Mouse (Mus musculus): Measurements from ENCODE around the gene Efna4. TPM values are rescaled to one million over a fixed set of nuclear protein-coding genes. Genes with fewer than 3 reads are reported as not detected.
A peak's percentile ranks its signal among the peaks of the same experiment; 100 is the strongest.

The Efna4 gene
- 20.6 and 22.2 TPM in 2 replicates for polyA plus RNA-seq (2014; fragmentation: Nextera tagmentation; extraction: Ambion mirVana)

GRCm38 (mm10) chr3:89337721-89338578 lies at the start of gene Efna4:
Gene Efna4 (minus strand): TSS chr3:89338028.
- Histone ChIP-seq H3K4me1 (replicated peaks; ENCODE audit: control insufficient read depth, insufficient read depth, low read length) (peaks cover 35% of the 10 kb centered on the region), H3K9ac (ENCODE audit: low read length) (peak within 1 kb of the TSS; percentile 89), H3K27ac (ENCODE audit: low read depth) (peak within 1 kb of the TSS; percentile 82), H3K4me2 (ENCODE audit: low read length) (peak within 1 kb of the TSS; percentile 74), H3K27me3 (replicated peaks; ENCODE audit: control insufficient read depth, insufficient read depth, low read length) (no peaks in the 10 kb centered on the region), H3K9me3 (ENCODE audit: control insufficient read depth, low read length) (no peaks in the 10 kb centered on the region), H3K4me3 (ENCODE audit: low read depth, low read length) (peak within 1 kb of the TSS; percentile 73), H3K36me3 (ENCODE audit: control insufficient read depth, insufficient read depth, low read length) (peaks cover 31% of the 10 kb centered on the region)
- under 1% methylated on average over 44 of the region's 44 CpGs for WGBS
- peak; percentile 86 for ATAC-seq (replicated peaks; ENCODE audit: low FRiP score, low TSS enrichment, low read depth)
- DNase-seq (ENCODE audit: low spot score) = peak; percentile 84

DNA sequence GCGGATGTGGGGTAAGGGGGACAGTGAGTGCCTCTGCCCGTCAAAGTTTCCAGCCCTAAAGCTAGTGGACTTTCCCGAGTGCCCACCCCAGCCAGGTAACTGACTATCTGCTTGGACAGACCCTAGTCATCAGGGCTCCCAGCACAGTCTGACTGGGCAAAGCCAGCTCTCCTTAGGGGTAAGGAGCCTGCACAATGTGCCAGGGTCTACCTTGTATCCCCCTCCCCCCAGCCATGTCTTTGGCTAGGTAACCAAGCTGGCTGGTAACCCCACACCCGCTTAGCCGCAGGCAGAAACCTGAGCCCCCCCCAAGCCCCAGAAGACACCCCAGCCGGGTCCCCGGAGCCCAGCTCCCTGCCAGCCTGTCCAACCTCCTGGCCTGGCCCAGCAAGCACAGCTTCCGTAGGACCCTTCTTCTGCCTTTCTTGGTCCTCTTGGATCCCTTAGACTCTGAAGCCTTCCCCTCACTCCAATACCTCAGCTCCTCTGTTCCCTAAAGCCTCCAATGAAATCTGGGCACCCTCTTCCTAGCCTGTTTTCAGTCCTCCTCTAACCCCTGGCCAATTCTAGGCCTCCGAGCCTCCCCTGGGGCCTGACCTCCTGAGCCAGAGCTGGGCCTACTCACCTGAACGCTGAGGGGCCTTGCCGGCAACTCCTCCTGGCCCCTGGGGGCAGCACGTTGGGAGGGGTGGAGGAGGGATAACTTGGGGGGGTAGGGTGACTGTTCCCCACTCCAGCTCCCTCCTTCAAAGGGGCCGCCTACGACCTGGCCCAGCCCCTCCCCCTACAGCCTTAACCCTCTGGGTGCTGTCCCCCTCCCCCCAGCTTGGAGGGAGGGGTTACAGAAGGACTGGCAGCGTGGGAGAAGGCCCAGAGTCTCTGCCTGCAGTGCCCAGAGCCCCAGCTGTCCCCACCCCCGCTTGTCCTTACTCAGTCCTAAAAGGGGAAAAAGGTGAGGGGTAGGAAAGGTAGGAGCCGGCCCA lies 48.9 kb upstream of the Efna4 start:
- 62% methylated on average over 17 of the region's 17 CpGs for WGBS
- ATAC-seq (replicated peaks; ENCODE audit: low FRiP score, low TSS enrichment, low read depth) (no peak), DNase-seq (ENCODE audit: low spot score) (no peak)
- Histone ChIP-seq H3K4me1 (replicated peaks; ENCODE audit: control insufficient read depth, insufficient read depth, low read length) (peaks cover 38% of the 10 kb centered on the region), H3K9ac (ENCODE audit: low read length) (no peak overlapping the region), H3K4me2 (ENCODE audit: low read length) (peak overlapping the region; percentile 23; the same call in 1 of the 2 replicates), H3K27me3 (replicated peaks; ENCODE audit: control insufficient read depth, insufficient read depth, low read length) (no peaks in the 10 kb centered on the region), H3K36me3 (ENCODE audit: control insufficient read depth, insufficient read depth, low read length) (no peaks in the 10 kb centered on the region), H3K27ac (ENCODE audit: low read depth) (no peak overlapping the region), H3K9me3 (ENCODE audit: control insufficient read depth, low read length) (no peaks in the 10 kb centered on the region), H3K4me3 (ENCODE audit: low read depth, low read length) (no peak overlapping the region)

GRCm38 (mm10) chr3:89385451-89385850 lies 47.6 kb upstream of the Efna4 start:
- no peak for DNase-seq (ENCODE audit: low spot score)
- no peaks in the 10 kb centered on the region for H3K9me3 ChIP-seq (ENCODE audit: control insufficient read depth, low read length)
- ATAC-seq (replicated peaks; ENCODE audit: low FRiP score, low TSS enrichment, low read depth) = no peak
- peaks cover 2% of the 10 kb centered on the region; the same call in 1 of the 2 replicates for H3K36me3 ChIP-seq (ENCODE audit: control insufficient read depth, insufficient read depth, low read length)
- no peak overlapping the region for H3K27ac ChIP-seq (ENCODE audit: low read depth)
- H3K9ac ChIP-seq (ENCODE audit: low read length) = no peak overlapping the region
- H3K4me3 ChIP-seq (ENCODE audit: low read depth, low read length) = no peak overlapping the region
- peaks cover 30% of the 10 kb centered on the region for H3K4me1 ChIP-seq (replicated peaks; ENCODE audit: control insufficient read depth, insufficient read depth, low read length)
- peak overlapping the region; percentile 3; the same call in 1 of the 2 replicates for H3K4me2 ChIP-seq (ENCODE audit: low read length)
- H3K27me3 ChIP-seq (replicated peaks; ENCODE audit: control insufficient read depth, insufficient read depth, low read length) = no peaks in the 10 kb centered on the region
- WGBS = 42% methylated on average over 11 of the region's 11 CpGs

DNA sequence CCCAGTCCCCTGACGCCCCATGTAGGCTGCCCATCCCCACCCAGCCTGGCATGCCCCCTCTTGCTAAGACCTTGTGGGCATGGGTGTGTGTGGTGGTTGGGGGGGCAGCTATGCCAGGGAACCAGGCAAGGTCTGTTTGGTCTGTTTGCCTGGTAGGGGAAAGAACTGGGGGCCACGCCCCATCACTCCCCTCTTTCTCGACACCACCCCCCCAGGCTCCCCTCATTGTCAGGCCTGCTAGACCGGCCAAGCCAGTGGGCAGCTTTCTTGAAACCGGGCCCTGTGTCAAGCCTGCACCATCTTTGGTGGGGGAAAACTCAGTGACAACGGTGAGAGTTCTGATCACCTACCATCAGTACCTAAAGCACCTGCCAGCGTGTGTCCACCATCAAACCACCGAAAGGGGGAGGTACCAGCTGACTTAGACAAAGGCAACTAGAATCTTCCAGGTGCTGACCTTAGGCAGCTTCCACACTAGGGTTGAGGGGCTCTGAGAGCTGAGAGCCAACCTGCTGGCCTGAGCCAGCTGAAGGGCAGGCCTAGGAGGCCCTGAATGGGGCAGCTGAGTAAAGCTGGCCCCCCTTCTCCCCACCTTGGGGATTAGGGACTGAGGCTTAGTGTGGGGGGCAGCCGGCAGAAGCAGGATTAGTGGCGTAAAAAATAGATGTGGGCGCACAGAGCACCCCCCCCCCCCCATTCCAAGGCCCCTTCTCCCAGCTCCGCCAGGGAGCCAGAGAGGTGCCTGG lies 46.7 kb upstream of the Efna4 start:
- H3K9ac ChIP-seq (ENCODE audit: low read length) = no peak overlapping the region
- no peak overlapping the region for H3K27ac ChIP-seq (ENCODE audit: low read depth)
- no peak overlapping the region; the same call in 1 of the 2 replicates for H3K4me2 ChIP-seq (ENCODE audit: low read length)
- no peak overlapping the region for H3K4me3 ChIP-seq (ENCODE audit: low read depth, low read length)
- H3K9me3 ChIP-seq (ENCODE audit: control insufficient read depth, low read length) = no peaks in the 10 kb centered on the region
- DNase-seq (ENCODE audit: low spot score) = no peak
- 72% methylated on average over 12 of the region's 12 CpGs for WGBS
- no peaks in the 10 kb centered on the region for H3K27me3 ChIP-seq (replicated peaks; ENCODE audit: control insufficient read depth, insufficient read depth, low read length)
- no peak for ATAC-seq (replicated peaks; ENCODE audit: low FRiP score, low TSS enrichment, low read depth)
- H3K4me1 ChIP-seq (replicated peaks; ENCODE audit: control insufficient read depth, insufficient read depth, low read length) = peaks cover 23% of the 10 kb centered on the region
- H3K36me3 ChIP-seq (ENCODE audit: control insufficient read depth, insufficient read depth, low read length) = peaks cover 7% of the 10 kb centered on the region

DNA sequence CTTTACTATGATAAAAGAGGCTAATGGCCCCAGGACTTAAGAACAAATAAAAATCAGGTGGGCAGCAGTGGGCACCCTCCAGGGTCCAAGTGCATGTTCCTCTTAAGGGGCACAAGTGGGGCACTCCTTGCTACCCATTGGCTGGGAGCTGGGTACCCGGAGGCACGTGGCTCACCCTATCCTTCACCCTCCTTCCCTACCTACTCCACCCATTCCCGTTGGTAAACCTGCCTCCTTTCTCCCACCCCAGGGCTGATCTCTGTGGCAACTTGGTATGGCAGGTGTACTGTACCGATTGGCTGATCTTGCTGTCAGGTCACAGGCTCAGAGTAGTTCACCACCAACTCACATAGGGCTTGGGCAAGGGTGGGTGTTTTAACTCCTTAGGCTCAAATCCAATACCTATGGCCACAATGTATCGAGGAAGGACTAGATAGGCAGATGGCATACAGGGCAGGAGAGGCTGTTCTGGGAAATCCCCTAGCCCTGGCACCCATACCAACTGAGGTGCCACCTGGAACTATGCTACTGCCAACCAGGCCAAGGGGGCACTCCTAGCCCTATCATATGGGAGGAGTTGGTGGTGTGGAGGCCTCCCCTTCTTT lies 45.9 kb upstream of the Efna4 start:
- DNase-seq (ENCODE audit: low spot score) (no peak), ATAC-seq (replicated peaks; ENCODE audit: low FRiP score, low TSS enrichment, low read depth) (no peak)
- H3K4me2 ChIP-seq (ENCODE audit: low read length) = no peak overlapping the region
- no peak overlapping the region for H3K9ac ChIP-seq (ENCODE audit: low read length)
- 87% methylated on average over 5 of the region's 5 CpGs for WGBS
- peaks cover 27% of the 10 kb centered on the region; the same call in 1 of the 2 replicates for H3K4me1 ChIP-seq (replicated peaks; ENCODE audit: control insufficient read depth, insufficient read depth, low read length)
- no peaks in the 10 kb centered on the region for H3K27me3 ChIP-seq (replicated peaks; ENCODE audit: control insufficient read depth, insufficient read depth, low read length)
- peaks cover 7% of the 10 kb centered on the region for H3K36me3 ChIP-seq (ENCODE audit: control insufficient read depth, insufficient read depth, low read length)
- no peak overlapping the region for H3K27ac ChIP-seq (ENCODE audit: low read depth)
- H3K9me3 ChIP-seq (ENCODE audit: control insufficient read depth, low read length) = no peaks in the 10 kb centered on the region
- no peak overlapping the region for H3K4me3 ChIP-seq (ENCODE audit: low read depth, low read length)

- ATAC-seq (replicated peaks; ENCODE audit: low FRiP score, low TSS enrichment, low read depth) (no peak), DNase-seq (ENCODE audit: low spot score) (no peak)
- 77% methylated on average over 5 of the region's 5 CpGs for WGBS
- Histone ChIP-seq H3K4me3 (ENCODE audit: low read depth, low read length) (no peak overlapping the region), H3K27me3 (replicated peaks; ENCODE audit: control insufficient read depth, insufficient read depth, low read length) (no peaks in the 10 kb centered on the region), H3K9ac (ENCODE audit: low read length) (no peak overlapping the region), H3K4me1 (replicated peaks; ENCODE audit: control insufficient read depth, insufficient read depth, low read length) (peaks cover 32% of the 10 kb centered on the region), H3K4me2 (ENCODE audit: low read length) (no peak overlapping the region), H3K9me3 (ENCODE audit: control insufficient read depth, low read length) (no peaks in the 10 kb centered on the region), H3K27ac (ENCODE audit: low read depth) (no peak overlapping the region), H3K36me3 (ENCODE audit: control insufficient read depth, insufficient read depth, low read length) (peaks cover 7% of the 10 kb centered on the region)
Observed at GRCm38 (mm10) chr3:89382950-89383349, 45.1 kb upstream of the Efna4 start.

DNA sequence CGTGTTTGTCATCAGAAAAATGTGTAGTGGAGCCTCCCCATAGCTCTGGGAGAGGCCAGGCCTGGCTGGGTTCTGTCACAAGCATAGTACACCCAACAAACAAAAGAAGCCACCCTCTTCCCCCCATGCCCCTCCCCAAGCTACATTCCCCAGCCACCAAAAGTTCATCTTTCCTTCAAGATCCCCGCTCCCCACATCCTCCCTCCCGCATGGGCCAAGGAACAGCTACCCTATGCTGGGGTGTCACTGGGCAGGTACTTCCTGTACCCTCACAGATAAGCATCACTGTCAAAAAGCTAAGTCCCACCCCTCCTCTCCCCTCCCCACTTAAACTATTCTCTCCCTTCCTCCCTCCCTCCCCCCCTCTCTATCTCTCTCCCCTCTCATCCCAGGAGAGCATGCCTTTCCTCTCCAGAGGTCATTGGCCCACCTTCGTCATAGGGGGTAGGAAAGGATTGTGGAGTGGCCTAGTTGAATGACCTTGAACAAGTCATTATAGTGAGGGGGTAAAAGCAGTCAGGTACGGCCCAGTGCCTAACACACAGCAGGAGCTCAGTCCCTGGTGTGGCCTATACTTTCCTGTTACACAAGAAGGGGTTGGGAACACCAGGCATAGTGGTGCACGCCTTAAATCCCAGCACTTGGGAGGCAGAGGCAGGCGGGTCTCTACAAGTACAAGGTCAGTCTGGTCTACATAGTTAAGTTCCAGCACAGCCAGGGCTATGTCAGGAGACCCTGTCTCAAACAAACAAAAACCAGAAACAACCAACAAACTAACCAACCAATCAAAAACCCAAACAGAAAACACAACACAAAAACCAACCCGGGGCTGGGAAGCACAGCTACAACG lies 44.4 kb upstream of the Efna4 start:
- WGBS = 84% methylated on average over 9 of the region's 9 CpGs

More for the DNA sequence above, 44.4 kb upstream of the Efna4 start:
- no peaks in the 10 kb centered on the region for H3K9me3 ChIP-seq (ENCODE audit: control insufficient read depth, low read length)
- H3K4me2 ChIP-seq (ENCODE audit: low read length) = no peak overlapping the region
- no peak overlapping the region for H3K4me3 ChIP-seq (ENCODE audit: low read depth, low read length)
- ATAC-seq (replicated peaks; ENCODE audit: low FRiP score, low TSS enrichment, low read depth) (no peak), DNase-seq (ENCODE audit: low spot score) (no peak)
- H3K9ac ChIP-seq (ENCODE audit: low read length) = no peak overlapping the region
- no peak overlapping the region for H3K27ac ChIP-seq (ENCODE audit: low read depth)
- H3K27me3 ChIP-seq (replicated peaks; ENCODE audit: control insufficient read depth, insufficient read depth, low read length) = no peaks in the 10 kb centered on the region
- peaks cover 32% of the 10 kb centered on the region for H3K4me1 ChIP-seq (replicated peaks; ENCODE audit: control insufficient read depth, insufficient read depth, low read length)
- H3K36me3 ChIP-seq (ENCODE audit: control insufficient read depth, insufficient read depth, low read length) = peaks cover 7% of the 10 kb centered on the region
